Mouse (Mus musculus) right cerebral cortex, postnatal 10 days (tissue): ENCODE results near the gene Arfrp1.

Source experiments
- DNase-seq, 2 experiments: peaks; one replicate each; pipeline ENCODE4 v3.0.0; 2021; ENCODE audit warnings: low spot score in 2 of 2

Gene Arfrp1

DNA sequence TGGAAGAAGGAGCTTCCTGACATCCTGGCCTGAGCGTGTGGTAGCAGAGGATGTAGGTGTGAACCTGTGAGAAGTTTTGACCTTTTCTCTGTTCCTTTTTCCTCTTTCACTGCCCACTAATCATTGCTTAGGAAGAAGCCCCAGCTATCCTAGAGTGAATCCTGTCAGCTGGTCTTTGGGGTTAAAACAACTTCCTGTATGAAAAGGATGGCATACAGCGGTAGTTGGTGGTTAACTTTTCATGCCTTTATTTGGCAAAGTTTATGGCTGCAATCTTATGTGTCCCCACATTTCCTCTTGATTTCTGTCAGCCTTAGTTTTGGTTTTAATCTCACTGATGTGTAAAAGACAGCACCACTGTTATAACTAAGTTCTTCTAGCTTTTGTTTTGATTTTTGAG is 12.0 kb upstream of the Arfrp1 start:
- DNase-seq = no peak

DNA sequence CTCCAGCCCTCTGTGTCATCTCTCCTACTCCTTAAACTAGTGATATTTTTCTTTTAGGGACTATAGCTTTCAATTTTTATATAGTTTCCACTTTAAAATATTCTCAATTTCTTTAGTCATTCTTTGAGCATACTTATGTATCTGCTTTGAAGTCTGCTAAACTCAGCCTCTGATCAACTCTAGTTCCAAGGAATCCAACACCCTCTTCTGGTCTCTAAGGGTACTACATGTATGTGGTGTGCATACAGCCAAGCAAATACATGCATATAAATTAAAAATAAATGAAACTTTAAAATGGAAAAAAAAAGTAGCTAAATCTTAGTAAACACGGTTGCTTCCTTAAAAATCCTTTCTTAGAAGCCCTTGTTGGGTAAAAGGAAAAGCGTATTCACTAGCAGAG is 10.6 kb upstream of the Arfrp1 start:
- no peak for DNase-seq

DNA sequence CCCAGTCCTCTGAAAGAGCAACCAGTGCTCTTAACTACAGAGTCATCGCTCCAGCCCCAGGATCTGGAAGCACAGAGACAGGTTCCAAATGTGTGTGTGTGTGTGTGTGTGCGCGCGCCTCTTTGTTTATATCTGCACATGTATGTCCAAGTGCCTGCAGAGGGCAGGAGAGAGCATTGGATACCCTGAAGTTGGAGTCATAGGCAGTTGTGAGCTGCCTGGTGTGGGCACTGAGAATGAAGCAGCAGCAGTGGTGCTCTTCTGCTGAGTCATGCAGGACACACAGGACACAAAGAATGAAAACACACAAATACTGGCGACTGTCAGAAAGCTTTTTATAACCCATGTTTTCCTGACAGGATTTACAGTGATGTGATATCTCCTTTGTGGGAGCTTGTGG is 4.8 kb upstream of the Arfrp1 start:
- DNase-seq = no peak

DNA sequence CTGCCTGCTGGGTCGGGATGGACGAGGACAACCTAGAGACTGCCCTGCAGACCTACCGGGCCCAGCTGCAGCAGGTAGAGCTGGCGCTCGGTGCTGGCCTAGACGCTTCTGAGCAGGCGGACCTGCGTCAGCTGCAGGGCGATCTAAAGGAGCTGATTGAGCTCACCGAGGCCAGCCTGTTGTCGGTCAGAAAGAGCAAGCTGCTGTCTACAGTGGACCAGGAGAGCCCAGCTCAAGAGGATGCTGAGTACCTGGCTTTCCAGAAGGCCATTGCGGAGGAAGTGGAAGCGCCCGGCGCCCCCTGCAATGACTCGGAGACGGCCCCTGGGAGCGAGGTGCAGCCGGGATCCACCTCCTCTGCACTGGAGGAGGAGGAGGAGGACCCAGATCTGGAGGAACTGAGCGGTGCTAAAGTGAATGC is 461 bp upstream of the Arfrp1 start:
- no peak for DNase-seq

DNA sequence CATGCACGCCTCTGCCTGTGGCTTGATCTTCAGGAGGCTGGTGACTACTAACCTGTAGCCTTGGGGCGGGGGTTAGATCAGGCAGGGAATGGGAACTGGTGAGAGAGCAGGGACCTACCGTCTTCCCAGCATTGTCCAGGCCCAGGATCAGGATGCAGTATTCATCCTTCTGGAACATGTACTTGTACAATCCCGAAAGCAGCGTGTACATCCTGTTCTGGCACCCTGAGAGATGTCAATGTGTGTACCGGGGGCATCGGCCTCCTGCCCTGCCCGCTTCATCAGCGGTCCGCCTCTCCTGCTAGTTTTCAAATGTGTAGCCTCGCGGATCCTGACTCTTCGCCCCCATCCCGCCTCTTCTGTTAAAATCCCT is 731 bp downstream of the Arfrp1 start:
- no peak for DNase-seq

DNA sequence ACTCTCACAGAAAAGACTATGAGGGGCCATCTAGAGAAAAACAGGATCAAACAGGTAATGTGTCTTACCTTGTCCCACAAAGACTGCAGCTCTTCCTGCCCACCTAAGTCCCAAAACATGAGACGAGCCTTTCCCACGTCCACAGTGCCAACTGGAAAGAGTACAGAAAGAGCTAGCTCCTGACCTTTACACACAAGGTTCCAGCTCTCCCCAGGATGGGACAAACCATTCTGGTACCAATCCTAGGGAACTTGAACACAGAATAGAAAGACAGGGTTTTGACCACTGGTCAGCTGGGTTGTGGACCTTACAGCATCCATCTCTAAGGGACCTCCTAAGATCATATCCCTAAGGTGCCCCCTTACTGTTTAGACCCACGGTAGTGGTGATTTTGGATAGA is 1.3 kb downstream of the Arfrp1 start:
- no peak for DNase-seq

DNA sequence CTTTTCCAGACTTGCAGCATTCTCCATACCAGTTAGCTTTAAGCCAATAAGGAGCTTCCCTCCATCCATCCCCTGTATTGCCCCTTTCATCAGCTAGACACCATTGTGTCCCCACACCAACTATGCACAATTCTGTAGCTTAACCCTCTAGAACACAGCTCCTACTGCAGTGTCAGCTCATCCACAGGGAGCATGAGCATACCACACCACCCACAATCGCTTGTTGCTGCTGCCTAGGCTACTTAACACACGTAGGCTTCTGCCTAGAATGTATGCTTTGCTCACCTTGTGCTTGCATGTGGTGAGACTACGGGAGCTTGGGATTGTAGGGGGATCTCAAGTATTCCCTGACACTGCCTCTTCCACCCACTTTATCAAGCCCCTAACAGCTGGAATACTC is 8.4 kb downstream of the Arfrp1 start:
- no peak for DNase-seq

DNA sequence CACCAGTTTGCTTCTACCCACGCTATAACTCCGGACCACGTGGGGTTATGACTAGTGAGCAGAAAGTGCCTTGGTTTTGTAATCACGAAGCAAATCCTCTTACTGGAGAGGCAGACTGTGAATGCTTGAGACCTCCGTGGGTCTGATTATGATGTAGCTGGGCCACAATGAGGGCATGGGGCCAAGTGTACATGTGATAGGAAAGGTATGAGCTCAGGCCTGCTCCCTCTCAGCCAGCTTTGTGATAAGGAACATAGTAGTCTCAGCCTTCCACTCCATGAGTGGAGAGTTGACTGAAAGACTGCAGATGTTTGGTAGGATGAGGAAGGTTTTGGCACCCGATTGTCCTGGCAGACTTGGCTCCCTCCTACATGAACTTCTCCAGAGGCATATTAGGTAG is 22.4 kb downstream of the Arfrp1 start:
- DNase-seq = no peak

DNA sequence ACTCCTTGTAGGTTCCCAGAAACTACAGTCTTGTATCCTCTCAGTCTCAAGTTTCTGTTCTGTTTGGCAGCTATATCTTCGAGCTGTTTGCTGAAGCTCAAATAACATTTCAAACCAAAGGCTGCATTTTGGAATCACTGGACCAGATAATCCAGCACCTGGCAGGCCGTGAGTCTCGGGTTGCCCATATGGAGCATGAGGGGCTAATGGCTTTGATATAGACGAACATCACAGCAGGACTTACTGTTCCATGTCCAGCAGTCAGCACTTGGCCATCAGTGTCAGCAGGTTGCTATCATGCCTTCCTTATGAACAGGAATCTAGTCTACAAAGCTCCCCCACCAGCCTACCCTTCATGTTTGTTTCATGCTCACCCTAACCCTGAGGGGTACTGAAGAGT is 24.8 kb downstream of the Arfrp1 start:
- DNase-seq = no peak

DNA sequence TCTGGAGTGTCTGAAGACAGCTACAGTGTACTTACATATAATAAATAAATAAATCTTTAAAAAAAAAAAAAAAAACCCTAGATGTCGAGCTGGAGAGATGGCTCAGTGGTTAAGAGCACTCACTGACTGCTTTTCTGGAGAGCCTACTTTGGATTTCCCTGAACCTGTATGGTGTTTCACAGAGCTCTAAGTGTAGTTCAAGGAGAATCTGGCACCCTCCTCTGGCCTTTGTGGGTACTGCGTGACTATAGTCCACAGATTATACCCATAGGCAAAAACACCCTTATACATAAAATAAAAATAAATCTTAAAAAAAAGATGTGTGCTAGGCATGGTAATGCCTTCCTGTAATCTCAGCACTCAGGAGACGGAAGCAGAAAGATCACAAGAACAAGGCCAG is 31.2 kb downstream of the Arfrp1 start:
- peak; percentile 71 to 81 for DNase-seq

DNA sequence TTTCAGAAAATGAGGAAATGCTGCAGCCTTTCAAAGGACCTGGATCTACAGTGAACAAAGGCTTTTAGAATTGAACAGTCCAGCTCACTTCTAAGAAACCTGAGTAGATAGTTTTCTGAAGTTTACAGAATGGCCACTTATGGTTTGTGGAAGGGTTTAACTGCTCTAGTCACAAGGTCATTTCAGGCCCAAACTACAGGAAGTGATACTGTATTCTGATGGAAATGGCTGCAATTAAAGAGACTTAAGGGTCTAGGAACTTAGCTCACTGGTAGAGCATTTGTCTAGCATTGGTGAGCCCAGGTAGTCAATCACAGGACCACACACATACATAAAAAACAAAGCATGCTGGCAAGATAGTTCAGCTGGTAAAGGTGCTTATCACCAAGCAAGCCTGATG is 32.7 kb downstream of the Arfrp1 start:
- no peak for DNase-seq

DNA sequence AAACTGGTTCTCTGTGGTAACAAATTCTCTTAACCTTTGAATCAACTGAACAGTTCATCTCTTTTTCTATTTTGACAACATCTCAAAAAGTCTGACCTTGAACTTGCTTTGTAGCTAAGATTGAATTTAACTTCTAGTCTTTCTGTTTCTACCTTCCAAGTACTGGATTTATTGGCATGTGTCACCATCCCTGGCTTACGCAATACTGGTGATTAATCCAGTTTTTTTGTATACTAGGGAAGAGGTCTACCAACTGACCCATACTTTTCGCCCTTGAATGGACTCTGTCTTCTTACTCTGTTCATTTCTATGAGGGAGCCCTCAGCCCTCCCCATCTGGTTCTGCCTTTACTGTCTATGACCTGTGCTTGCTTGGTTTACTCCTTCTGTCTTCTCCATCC is 39.1 kb downstream of the Arfrp1 start:
- no peak for DNase-seq

DNA sequence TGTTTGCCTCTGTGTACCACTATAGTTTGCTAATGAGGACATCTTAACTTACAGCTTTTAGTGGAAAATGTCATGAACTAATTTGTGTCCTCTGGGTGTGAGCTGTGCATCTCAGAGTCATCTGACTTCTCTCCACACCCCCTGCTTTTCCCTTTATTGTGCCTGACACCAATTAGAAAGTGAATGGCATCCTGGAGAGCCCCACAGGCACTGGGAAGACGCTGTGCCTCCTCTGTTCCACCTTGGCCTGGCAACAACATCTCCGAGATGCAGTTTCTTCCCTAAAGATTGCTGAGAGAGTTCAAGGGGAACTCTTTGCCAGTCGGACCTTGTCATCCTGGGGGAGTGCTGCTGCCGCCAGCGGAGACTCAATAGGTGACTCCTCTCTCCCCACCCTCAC is 43.1 kb downstream of the Arfrp1 start:
- no peak for DNase-seq

DNA sequence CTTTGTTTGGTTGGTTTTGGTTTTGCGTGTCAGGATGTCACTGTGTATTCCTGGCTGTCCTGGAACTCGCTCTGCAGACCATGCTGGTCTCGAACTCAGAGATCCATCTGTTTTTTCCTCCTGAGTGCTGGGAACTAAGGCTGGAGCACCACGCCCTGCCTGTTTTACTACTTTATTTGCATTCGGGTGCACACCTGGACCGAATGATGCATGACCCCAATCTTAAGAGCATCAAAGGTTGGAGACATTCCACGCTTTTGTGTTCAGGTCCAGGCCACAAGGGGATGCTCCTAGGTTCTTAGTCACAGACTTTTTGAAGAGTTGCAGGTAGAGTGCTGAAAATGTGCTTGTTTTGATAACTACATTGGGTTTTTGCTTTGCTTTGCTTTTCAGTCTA is 45.1 kb downstream of the Arfrp1 start:
- no peak for DNase-seq

DNA sequence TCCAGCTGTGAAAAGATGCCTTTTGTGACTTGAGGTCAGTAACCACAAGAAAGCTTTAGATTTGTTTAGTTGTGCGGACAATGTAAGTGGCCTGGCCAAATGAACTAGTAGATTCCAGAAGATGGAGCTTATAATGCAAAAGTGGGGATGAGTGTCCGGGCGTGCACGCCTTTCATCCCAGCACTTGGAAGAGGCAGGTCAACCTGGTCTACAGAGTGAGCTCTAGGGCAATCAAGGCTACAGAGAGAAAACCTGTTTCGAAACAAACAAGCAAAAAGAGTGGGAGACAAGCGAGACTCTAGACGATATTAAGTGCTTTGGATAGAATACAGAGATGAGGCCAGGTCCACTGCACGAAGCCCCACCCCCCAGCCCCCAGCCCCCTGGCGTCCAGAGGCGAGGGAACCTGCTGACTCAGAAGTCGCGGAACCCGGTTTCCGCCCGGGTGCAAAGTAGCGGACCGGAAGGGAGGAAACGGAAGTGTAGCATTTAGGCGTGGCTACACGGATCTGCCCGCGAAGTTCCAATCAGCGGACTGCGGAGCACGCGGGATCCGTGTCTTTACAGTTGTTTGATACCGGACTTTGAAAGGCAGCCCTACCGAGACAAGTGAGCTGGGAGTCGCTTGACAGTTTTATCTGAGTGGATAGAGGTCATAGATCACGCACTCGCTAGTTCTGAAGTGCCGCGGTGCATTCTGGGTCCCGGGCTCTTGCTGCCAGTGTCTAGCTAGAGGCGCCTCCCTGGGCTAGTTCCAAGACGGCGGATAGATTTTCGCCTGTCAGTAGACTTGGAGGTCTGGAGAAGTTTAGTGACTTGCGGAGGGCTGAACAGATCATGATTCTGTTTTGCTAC is 45.7 kb downstream of the Arfrp1 start, which contains the start of gene Rtel1:
Rtel1 (plus strand) TSS at position 492 of the 855 bp plus-strand sequence.
- peak; percentile 90 to 91 for DNase-seq

DNA sequence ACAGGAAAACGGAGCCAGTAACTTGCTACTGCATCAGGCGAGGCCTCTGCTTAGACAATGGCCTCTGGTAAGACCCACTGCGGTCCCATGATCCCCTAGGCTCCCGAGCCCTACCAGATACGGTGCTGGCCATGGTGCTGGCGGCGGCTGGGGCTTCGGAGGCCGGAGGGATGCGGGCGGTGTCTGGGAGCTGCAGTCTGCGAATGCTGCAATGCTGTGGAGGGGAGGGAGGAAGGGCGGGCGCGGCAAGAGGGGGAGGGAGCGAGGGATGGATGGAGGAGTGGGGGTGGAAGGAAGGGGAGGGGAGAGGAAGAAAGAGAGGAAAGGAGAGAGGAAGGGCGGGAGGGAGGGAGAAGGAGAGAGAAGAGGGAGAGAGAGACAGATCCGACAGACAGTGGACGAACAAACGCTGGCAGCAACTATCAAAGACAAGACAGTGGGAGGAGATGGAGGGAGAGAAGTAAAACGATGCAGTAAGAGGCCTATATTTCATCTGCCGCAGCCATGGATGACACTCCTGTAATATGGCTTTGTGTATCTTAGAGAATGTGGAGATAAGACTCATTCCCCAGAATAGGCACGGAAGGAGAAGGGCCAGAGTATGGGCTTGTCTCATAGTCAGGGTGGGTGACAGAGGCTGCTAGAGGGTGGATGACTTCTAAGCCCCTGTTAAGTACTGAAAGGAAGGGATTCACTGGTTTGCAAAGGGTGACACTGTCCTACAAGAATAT is 51.0 kb downstream of the Arfrp1 start, which contains the start of gene Stmn3:
Stmn3 (minus strand) TSS at position 421 of the 731 bp plus-strand sequence.
- peak; percentile 87 to 90 for DNase-seq

DNA sequence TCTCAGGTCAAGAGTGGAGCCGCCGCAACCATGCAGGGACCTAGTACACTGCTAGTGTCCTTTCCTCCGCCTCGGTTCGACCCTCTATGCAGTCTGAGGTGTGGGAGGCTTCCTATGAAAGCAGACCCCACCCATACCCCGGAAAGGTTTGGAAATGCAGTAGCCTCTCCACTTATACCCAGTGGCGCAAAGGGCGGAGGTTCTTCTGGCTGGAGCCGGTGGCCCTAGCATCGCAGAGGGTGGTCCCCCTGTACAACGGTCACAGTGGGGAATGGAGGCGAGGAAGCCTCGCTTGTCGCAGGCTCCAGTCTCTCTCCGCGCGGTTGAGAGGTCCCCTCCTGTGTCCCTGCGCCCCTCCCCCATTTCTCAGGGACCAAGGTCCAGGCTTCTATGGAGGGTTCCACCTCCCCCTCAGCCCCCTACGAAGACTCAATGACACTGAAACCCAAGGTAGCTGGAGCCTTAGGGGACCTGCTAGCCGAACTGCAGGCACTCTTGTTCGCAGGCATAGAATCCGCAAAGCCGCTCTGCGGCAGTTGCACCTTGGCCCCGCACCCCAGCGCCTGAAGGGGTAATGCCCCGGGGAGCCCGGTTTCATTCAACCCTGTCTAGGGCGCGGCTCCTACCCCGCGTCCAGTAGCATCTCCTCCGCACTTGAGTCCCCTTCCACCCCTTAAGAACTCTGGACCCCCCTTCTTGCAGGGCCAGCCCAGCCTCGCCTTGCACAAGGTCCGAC is 51.7 kb downstream of the Arfrp1 start:
- DNase-seq = peak; percentile 64 to 68

DNA sequence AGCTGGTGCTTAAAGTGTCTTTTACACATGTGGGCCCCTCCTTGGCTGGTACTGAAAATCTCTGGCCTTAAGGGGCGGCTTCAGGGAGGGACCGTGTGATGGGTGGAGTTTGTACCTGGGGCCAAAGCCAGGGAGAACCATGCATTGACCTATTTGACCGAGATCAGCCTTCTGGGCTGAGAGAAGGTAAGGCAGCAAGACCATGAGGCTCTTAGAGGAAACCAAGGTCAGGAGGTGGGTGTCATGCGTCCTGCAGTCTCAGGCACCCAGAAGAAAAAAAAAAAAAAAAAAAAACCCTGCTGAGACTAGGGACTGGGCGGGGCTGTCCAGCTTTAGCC is 52.2 kb downstream of the Arfrp1 start:
- DNase-seq = no peak

DNA sequence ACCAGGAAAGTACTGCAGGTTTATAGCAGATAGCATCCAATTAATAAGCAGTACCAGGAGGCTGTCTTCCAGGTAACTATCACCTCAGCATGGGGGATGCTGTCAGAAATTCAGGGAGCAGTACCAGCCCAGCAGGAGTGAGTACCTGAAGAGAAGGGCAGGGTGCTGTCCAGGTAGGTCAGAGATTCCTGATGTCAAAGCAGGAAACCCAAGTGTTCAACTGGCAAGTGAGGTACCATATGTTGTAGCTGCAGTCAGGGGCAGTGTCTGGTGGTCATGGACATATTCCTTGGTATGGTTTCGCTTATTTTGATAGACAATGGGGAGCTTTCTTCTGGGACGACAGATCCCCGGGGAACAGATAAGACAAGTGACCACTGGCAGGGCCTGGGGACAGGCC is 52.8 kb downstream of the Arfrp1 start:
- DNase-seq = no peak
